Mouse (Mus musculus): ENCODE measurements around the gene Nos1ap. TPM values are rescaled to one million over a fixed set of nuclear protein-coding genes. Genes with fewer than 3 reads are reported as not detected.

The Nos1ap gene
- polyA plus RNA-seq, 1 experiment from 2014 or later = 14.2 TPM

DNA sequence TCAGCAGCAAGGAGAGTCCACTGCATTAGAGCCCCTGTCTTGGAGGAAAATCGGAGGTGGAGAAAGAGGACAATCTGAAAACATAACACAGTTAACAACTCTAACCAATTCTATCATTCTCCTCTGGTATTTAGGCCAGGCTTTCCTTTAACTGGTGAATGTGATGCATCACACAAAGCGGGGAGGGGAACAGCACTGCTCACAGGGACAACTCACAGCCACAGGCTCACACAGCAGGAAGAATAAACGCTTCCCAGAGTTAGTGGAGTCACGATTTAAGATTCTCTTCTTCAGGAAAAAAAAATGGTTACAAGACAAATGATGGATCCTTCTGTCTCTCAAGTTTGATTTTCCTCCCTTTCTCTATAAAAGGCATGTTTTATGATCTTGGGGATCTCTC lies 187.0 kb downstream of the Nos1ap start:
- DNase-seq (ENCODE audit: low spot score) = no peak
- Histone ChIP-seq H3K36me3 (no peaks in the 10 kb centered on the region), H3K4me1 (replicated peaks) (no peaks in the 10 kb centered on the region), H3K27ac (no peak overlapping the region), H3K4me3 (no peak overlapping the region), H3K9me3 (no peaks in the 10 kb centered on the region), H3K27me3 (ENCODE audit: insufficient read depth, poor library complexity, severe bottlenecking) (no peaks in the 10 kb centered on the region)
- WGBS = 68% methylated on average over 4 of the region's 4 CpGs

DNA sequence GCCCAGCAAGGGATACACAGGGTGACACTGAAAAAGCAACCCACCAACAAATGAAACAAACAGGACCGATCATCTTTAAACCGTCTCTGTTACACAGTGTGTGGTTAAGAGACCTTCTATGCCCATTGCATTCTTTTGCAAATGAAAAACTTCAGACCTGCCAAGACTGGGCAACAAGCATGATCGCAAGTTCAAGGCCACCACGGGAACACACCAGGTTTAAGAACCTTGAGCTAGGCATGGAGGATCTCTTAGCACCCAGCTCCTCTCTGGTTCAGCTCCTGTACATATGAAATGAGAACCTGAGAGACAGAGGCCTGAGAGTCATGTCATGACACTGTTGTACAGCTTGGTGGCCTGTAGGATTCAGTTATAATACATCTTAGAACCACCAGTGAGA lies 190.8 kb downstream of the Nos1ap start:
- Histone ChIP-seq H3K27me3 (ENCODE audit: insufficient read depth, poor library complexity, severe bottlenecking) (no peaks in the 10 kb centered on the region), H3K4me1 (replicated peaks) (no peaks in the 10 kb centered on the region), H3K9me3 (no peaks in the 10 kb centered on the region), H3K4me3 (no peak overlapping the region), H3K27ac (no peak overlapping the region), H3K36me3 (no peaks in the 10 kb centered on the region)
- 92% methylated on average over 4 of the region's 4 CpGs for WGBS
- DNase-seq (ENCODE audit: low spot score) = no peak

DNA sequence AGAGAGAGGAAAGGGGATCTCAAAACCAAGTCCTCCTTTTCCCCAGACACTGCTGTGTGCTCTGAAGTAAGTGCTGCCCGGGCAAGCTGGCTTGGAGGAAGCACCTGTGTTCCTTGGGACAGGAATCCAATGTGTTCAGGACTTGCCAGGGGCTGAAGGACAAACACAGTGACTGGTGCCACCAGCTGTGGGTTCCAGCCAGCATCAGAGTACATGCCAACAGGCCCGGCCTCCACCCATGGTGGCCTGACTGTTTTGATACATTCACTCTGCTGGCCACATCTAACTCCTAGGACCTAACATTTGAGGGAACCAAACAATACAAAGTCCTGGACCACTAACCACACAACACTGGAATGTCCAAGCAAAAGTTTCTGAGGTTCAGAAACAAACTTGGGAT lies 194.6 kb downstream of the Nos1ap start:
- no peak overlapping the region for H3K27ac ChIP-seq
- H3K4me3 ChIP-seq = no peak overlapping the region
- H3K4me1 ChIP-seq (replicated peaks) = no peaks in the 10 kb centered on the region
- H3K36me3 ChIP-seq = no peaks in the 10 kb centered on the region
- H3K27me3 ChIP-seq (ENCODE audit: insufficient read depth, poor library complexity, severe bottlenecking) = no peaks in the 10 kb centered on the region
- no peak for DNase-seq (ENCODE audit: low spot score)
- H3K9me3 ChIP-seq = no peaks in the 10 kb centered on the region
- 91% methylated on average over 2 of the region's 2 CpGs for WGBS

- Histone ChIP-seq H3K4me1 (replicated peaks) (no peaks in the 10 kb centered on the region), H3K27me3 (ENCODE audit: insufficient read depth, poor library complexity, severe bottlenecking) (no peaks in the 10 kb centered on the region), H3K9me3 (no peaks in the 10 kb centered on the region), H3K36me3 (no peaks in the 10 kb centered on the region), H3K4me3 (no peak overlapping the region), H3K27ac (no peak overlapping the region)
- 80% methylated on average over 1 of the region's 1 CpGs for WGBS
- DNase-seq (ENCODE audit: low spot score) = no peak
Measured at GRCm38 (mm10) chr1:170394641-170395040, 195.0 kb downstream of the Nos1ap start.

DNA sequence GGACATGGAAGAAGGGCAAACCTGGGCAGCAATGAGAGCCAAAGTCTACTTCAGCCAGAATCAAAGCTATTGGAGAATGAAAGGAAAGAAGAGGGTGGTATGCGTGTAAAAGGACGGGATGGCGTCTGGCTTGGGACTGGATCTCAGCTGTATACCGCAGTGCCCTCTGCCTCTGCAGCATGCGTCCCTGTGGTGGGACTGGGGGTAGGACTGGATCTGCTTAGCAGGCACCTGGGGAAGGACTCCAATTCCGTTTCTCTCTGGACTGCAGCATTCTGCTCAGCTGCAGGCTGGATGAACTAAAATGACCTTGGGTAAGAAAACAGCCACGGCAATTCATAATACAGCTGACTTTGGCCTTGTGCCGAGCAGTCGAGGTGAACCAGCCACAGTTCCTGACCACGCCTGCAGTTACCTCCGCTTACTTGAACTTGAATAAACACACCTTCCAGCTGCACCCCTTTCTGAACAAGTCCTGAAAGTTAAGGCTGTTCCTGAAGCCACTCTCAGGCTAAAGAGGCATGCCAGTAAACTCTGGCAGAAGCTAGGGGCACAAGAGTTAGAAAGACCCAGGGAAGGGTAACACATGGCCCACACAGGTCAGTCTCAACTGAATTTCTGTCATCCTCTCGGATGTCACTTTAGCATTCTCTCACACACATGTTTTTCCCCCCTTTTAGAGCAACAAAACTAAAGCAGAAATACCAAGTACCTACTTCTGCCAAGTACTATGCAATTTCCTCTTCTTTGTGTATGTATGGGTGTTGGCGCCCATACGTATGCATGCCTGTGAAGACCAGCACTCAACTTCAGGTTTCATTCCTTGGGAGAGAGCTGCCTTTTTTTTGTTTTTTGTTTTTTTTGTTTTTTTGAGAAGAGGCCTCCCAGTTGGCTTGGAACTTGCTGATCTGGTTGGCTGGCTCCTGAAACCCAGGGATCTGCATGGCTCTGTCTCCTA lies 196.6 kb downstream of the Nos1ap start:
- Histone ChIP-seq H3K27me3 (ENCODE audit: insufficient read depth, poor library complexity, severe bottlenecking) (no peaks in the 10 kb centered on the region), H3K4me3 (no peak overlapping the region), H3K27ac (no peak overlapping the region), H3K9me3 (no peaks in the 10 kb centered on the region), H3K36me3 (no peaks in the 10 kb centered on the region), H3K4me1 (replicated peaks) (no peaks in the 10 kb centered on the region)
- no peak for DNase-seq (ENCODE audit: low spot score)
- WGBS = 86% methylated on average over 14 of the region's 14 CpGs

- H3K4me3 ChIP-seq = no peak overlapping the region
- H3K9me3 ChIP-seq = no peaks in the 10 kb centered on the region
- 63% methylated on average over 12 of the region's 12 CpGs for WGBS
- H3K4me1 ChIP-seq (replicated peaks) = peaks cover 9% of the 10 kb centered on the region
- peak overlapping the region; percentile 40 for H3K27ac ChIP-seq
- DNase-seq (ENCODE audit: low spot score) = no peak
- H3K27me3 ChIP-seq (ENCODE audit: insufficient read depth, poor library complexity, severe bottlenecking) = no peaks in the 10 kb centered on the region
- H3K36me3 ChIP-seq = no peaks in the 10 kb centered on the region
Measured at GRCm38 (mm10) chr1:170387180-170387912, 202.3 kb downstream of the Nos1ap start.

- WGBS = 92% methylated on average over 10 of the region's 10 CpGs
- no peak for DNase-seq (ENCODE audit: low spot score)
- H3K27me3 ChIP-seq (ENCODE audit: insufficient read depth, poor library complexity, severe bottlenecking) = no peaks in the 10 kb centered on the region
Measured at GRCm38 (mm10) chr1:170385416-170385815, 204.2 kb downstream of the Nos1ap start.

GRCm38 (mm10) chr1:170383530-170383929 lies 206.1 kb downstream of the Nos1ap start:
- Histone ChIP-seq H3K27ac (no peak overlapping the region), H3K9me3 (no peaks in the 10 kb centered on the region), H3K36me3 (no peaks in the 10 kb centered on the region), H3K27me3 (ENCODE audit: insufficient read depth, poor library complexity, severe bottlenecking) (no peaks in the 10 kb centered on the region), H3K4me3 (no peak overlapping the region), H3K4me1 (replicated peaks) (peaks cover 29% of the 10 kb centered on the region)
- 86% methylated on average over 7 of the region's 7 CpGs for WGBS
- no peak for DNase-seq (ENCODE audit: low spot score)

More at GRCm38 (mm10) chr1:170385416-170385815, 204.2 kb downstream of the Nos1ap start:
- H3K27ac ChIP-seq = no peak overlapping the region
- H3K4me3 ChIP-seq = no peak overlapping the region
- no peaks in the 10 kb centered on the region for H3K36me3 ChIP-seq
- no peaks in the 10 kb centered on the region for H3K9me3 ChIP-seq
- peaks cover 20% of the 10 kb centered on the region for H3K4me1 ChIP-seq (replicated peaks)

DNA sequence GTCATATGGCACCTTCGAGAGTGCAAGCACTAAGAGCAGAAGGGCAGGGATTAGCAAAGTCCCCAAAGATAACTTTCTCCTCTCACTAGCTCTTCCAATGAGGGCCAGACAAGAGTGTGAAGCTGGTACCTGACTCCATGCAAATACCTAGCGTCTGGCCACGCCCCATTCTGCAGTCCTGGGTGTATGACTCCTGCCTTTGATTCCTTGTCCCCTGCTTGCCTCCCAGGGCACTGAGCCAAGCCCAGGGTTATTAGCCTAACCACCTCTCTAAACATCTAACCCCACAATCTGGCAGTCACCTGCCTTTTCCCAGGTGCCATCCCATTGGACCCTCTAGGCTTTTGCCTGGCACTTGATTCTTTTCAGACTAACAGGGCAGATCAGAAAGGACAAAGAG lies 208.2 kb downstream of the Nos1ap start:
- DNase-seq (ENCODE audit: low spot score) = no peak
- no peaks in the 10 kb centered on the region for H3K27me3 ChIP-seq (ENCODE audit: insufficient read depth, poor library complexity, severe bottlenecking)
- 35% methylated on average over 3 of the region's 3 CpGs for whole genome bisulfite sequencing
- H3K36me3 ChIP-seq = no peaks in the 10 kb centered on the region
- H3K27ac ChIP-seq = no peak overlapping the region
- H3K9me3 ChIP-seq = no peaks in the 10 kb centered on the region
- peaks cover 20% of the 10 kb centered on the region for H3K4me1 ChIP-seq (replicated peaks)
- no peak overlapping the region for H3K4me3 ChIP-seq

DNA sequence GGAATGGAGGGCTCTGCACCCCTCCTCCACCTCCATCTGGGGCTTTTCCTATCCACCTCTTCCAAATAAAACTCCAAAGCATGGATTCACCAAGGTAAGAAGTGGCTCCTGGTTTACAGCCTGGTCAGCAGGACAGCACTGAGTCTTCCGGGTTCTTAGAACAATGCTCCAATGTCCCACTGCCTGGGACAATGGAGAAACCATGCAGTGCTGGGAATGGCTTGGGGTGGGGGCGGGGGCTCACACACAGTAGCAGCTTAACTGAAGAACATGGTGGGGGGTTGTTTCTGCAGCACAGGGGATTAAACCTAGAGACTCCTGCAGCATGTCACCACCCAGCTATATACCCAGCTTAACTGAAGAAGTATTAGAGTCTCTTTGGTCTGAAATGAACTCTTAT lies 209.2 kb downstream of the Nos1ap start:
- Histone ChIP-seq H3K27me3 (ENCODE audit: insufficient read depth, poor library complexity, severe bottlenecking) (no peaks in the 10 kb centered on the region), H3K36me3 (no peaks in the 10 kb centered on the region), H3K4me1 (replicated peaks) (peaks cover 20% of the 10 kb centered on the region), H3K9me3 (no peaks in the 10 kb centered on the region), H3K27ac (peak overlapping the region; percentile 53; the same call in 1 of the 2 replicates), H3K4me3 (no peak overlapping the region)
- DNase-seq (ENCODE audit: low spot score) = no peak
- WGBS = 9% methylated on average over 2 of the region's 2 CpGs

- Histone ChIP-seq H3K4me3 (no peak overlapping the region), H3K36me3 (no peaks in the 10 kb centered on the region), H3K9me3 (no peaks in the 10 kb centered on the region), H3K27ac (no peak overlapping the region), H3K27me3 (ENCODE audit: insufficient read depth, poor library complexity, severe bottlenecking) (no peaks in the 10 kb centered on the region), H3K4me1 (replicated peaks) (peaks cover 12% of the 10 kb centered on the region)
- no peak for DNase-seq (ENCODE audit: low spot score)
- WGBS = 91% methylated on average over 5 of the region's 5 CpGs
Measured at GRCm38 (mm10) chr1:170375721-170376120, 213.9 kb downstream of the Nos1ap start.

- Histone ChIP-seq H3K27ac (no peak overlapping the region), H3K4me3 (no peak overlapping the region), H3K36me3 (no peaks in the 10 kb centered on the region), H3K27me3 (ENCODE audit: insufficient read depth, poor library complexity, severe bottlenecking) (no peaks in the 10 kb centered on the region), H3K9me3 (no peaks in the 10 kb centered on the region), H3K4me1 (replicated peaks) (no peaks in the 10 kb centered on the region; the same call in 1 of the 2 replicates)
- 89% methylated on average over 2 of the region's 2 CpGs for WGBS
- no peak for DNase-seq (ENCODE audit: low spot score)
Measured at GRCm38 (mm10) chr1:170373750-170374149, 215.9 kb downstream of the Nos1ap start.

DNA sequence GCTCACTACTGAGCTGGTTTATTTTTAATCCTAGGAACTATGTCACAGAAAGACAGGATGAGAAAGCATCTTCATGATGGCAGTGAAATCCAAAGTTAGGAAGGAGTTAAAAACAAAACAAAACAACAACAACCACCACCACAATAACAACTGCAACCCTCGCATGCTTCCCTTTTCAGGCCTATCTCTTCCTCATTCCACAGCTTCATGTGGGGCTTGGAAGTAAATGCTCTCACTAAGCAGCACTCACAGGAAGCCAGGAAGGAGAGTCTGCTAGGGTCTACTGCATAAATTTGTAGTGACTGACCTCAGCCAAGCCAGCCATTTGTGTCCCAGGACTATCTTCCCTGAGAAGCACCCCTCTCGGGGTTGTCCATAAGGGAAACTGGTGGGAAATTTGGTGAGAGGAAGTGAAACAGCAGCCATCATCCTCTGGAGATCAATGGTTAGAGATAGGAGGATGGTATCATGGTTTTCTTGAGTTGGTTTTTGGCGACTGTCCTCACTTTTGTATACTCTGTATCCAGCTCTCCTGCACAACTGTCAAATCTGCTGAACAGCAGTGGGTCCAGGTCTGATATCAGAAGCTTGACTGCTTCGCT lies 218.4 kb downstream of the Nos1ap start:
- no peak overlapping the region for H3K27ac ChIP-seq
- no peaks in the 10 kb centered on the region for H3K36me3 ChIP-seq
- no peak overlapping the region for H3K4me3 ChIP-seq
- H3K4me1 ChIP-seq (replicated peaks) = peaks cover 15% of the 10 kb centered on the region
- WGBS = 81% methylated on average over 4 of the region's 4 CpGs
- no peak for DNase-seq (ENCODE audit: low spot score)
- no peaks in the 10 kb centered on the region for H3K9me3 ChIP-seq
- H3K27me3 ChIP-seq (ENCODE audit: insufficient read depth, poor library complexity, severe bottlenecking) = no peaks in the 10 kb centered on the region

All from hindbrain, embryonic 10.5 days (tissue).